Mouse (Mus musculus): ENCODE measurements at regions not wholly inside any gene's neighbourhood (a gene's known extent, or its start where the extent isn't known, plus 50 kb on each side); places are given as distances from the start of the nearest gene placed in this dataset.

DNA sequence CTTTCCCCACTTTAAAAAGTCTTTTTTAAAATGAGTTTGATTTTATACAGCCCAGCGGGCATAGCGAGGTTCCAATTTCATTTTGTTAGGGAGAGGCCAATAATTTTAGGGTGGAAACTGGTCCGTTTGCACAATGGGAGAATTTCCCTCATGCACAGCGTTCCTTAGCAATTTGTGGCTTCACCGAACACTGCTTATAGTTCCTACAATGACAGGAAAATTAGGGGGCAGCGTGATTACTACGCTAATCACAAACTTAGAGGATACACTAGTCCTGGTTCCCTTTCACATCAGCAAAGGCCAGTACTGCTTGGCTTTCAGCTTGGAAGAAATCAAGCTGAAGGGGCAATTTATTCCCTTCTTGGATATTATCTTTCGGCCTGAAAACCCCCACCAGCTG is 745.1 kb upstream of the Gm19410 start:
- DNase-seq (ENCODE audit: low spot score): no peak
- H3K4me3 ChIP-seq (ENCODE audit: low read depth, low read length): no peak overlapping the region
- H3K9ac ChIP-seq (ENCODE audit: low read length): no peak overlapping the region
- no peaks in the 10 kb centered on the region for H3K27me3 ChIP-seq (ENCODE audit: control insufficient read depth, insufficient read depth, low read length)
- ATAC-seq (ENCODE audit: insufficient read depth, low FRiP score, low TSS enrichment): no peak
- H3K36me3 ChIP-seq (ENCODE audit: control insufficient read depth, insufficient read depth, low read length): no peaks in the 10 kb centered on the region
- 91% methylated on average over 8 of the region's 8 CpGs for WGBS
- no peaks in the 10 kb centered on the region for H3K4me1 ChIP-seq (ENCODE audit: control insufficient read depth, insufficient read depth, low read length)
- no peak overlapping the region for H3K27ac ChIP-seq (ENCODE audit: low read depth, low read length)
- no peaks in the 10 kb centered on the region for H3K9me3 ChIP-seq (ENCODE audit: control insufficient read depth, low read length)
- H3K4me2 ChIP-seq (ENCODE audit: low read depth): no peak overlapping the region

DNA sequence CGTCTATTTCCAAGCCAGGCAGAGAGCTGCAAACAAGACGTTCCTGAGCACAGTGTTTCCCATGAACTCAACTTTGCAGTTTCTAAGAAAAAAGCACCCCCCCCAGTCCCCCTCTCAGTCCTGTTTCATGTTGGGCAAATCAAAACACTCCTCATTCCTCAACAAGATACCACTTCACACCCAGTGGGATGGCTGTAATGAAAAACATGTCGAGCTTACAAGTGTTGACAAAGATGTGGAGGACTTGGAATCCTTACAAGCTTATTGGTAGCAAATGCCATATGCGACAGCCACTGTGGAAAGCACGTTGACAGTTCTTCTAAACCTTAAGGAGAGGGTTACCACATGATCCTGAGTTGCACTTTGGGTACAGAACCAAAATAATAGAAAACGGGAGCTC is 742.9 kb upstream of the Gm19410 start:
- Histone ChIP-seq H3K4me3 (ENCODE audit: low read depth, low read length) (no peak overlapping the region), H3K36me3 (ENCODE audit: control insufficient read depth, insufficient read depth, low read length) (no peaks in the 10 kb centered on the region), H3K4me2 (ENCODE audit: low read depth) (no peak overlapping the region), H3K9me3 (ENCODE audit: control insufficient read depth, low read length) (no peaks in the 10 kb centered on the region), H3K27me3 (ENCODE audit: control insufficient read depth, insufficient read depth, low read length) (no peaks in the 10 kb centered on the region), H3K27ac (ENCODE audit: low read depth, low read length) (no peak overlapping the region), H3K4me1 (ENCODE audit: control insufficient read depth, insufficient read depth, low read length) (no peaks in the 10 kb centered on the region), H3K9ac (ENCODE audit: low read length) (no peak overlapping the region)
- WGBS: 84% methylated on average over 6 of the region's 6 CpGs
- ATAC-seq (ENCODE audit: insufficient read depth, low FRiP score, low TSS enrichment) (no peak), DNase-seq (ENCODE audit: low spot score) (no peak)

DNA sequence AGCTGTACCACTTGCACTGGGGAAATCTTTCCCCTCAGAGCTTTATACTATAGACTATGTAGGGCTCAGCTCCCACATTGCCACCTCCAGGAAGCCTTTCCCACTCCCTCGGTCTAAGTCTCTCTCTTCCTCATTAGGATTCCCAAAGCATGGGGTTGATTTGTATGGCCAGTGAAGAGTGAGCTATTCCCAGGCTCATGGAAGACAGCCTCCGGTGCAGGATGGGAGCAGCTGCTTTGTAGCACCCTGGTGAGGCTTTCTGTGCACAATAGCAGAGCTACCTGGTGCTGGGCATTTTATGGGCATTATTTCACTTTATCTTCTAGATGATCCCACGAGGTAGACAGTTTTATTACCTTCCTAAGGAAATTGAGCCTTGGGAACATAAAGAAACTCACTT is 717.8 kb upstream of the Gm19410 start:
- H3K4me1 ChIP-seq (ENCODE audit: control insufficient read depth, insufficient read depth, low read length): no peaks in the 10 kb centered on the region
- no peak overlapping the region for H3K4me3 ChIP-seq (ENCODE audit: low read depth, low read length)
- ATAC-seq (ENCODE audit: insufficient read depth, low FRiP score, low TSS enrichment): peak; percentile 60; the same call in 1 of the 2 replicates
- H3K36me3 ChIP-seq (ENCODE audit: control insufficient read depth, insufficient read depth, low read length): no peaks in the 10 kb centered on the region
- H3K9me3 ChIP-seq (ENCODE audit: control insufficient read depth, low read length): no peaks in the 10 kb centered on the region
- no peaks in the 10 kb centered on the region for H3K27me3 ChIP-seq (ENCODE audit: control insufficient read depth, insufficient read depth, low read length)
- H3K9ac ChIP-seq (ENCODE audit: low read length): no peak overlapping the region
- no peak overlapping the region for H3K4me2 ChIP-seq (ENCODE audit: low read depth)
- H3K27ac ChIP-seq (ENCODE audit: low read depth, low read length): no peak overlapping the region
- no peak for DNase-seq (ENCODE audit: low spot score)
- 24% methylated on average over 3 of the region's 3 CpGs for WGBS

DNA sequence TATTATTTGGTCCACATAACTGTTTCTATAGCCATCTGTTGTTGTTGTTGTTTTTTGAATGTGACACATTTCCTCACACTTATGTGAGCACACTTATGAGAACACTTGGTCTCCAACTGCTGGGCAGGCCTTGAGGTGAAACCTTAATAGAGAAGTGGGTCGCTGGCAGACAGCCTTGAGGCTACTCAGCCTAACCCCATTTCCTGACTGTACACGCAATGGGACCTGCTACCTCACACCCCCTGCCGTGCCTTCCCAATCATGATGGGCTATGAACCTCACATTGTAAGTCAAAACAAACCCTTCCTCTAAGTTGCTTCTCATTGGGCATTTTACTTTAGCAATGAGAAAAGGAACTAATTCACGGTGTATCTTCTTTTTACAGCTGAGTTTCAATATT is 712.1 kb upstream of the Gm19410 start:
- ATAC-seq (ENCODE audit: insufficient read depth, low FRiP score, low TSS enrichment): no peak
- 92% methylated on average over 4 of the region's 4 CpGs for WGBS
- no peaks in the 10 kb centered on the region for H3K27me3 ChIP-seq (ENCODE audit: control insufficient read depth, insufficient read depth, low read length)

DNA sequence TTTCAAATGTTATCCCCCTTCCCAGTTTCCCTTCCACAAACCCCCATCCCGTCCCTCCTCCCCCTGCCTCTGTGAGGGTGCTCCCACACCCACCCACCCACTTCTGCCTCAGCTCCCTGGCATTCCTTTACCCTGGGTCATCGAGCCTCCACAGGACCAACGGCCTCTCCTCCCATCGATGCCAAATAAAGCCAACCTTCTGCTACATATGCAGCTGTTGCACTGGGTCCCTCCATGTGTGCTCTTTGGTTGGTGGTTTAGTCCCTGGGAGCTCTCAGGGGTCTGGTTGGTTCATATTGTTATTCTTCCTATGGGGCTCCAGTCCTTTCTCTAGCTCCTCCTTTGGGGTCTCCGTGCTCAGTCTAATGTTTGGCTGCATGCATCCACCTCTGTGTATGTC is 704.5 kb upstream of the Gm19410 start:
- WGBS: 84% methylated on average over 5 of the region's 5 CpGs
- Histone ChIP-seq H3K9ac (ENCODE audit: low read length) (no peak overlapping the region), H3K9me3 (ENCODE audit: control insufficient read depth, low read length) (no peaks in the 10 kb centered on the region), H3K36me3 (ENCODE audit: control insufficient read depth, insufficient read depth, low read length) (no peaks in the 10 kb centered on the region), H3K27me3 (ENCODE audit: control insufficient read depth, insufficient read depth, low read length) (no peaks in the 10 kb centered on the region), H3K4me2 (ENCODE audit: low read depth) (no peak overlapping the region), H3K4me3 (ENCODE audit: low read depth, low read length) (no peak overlapping the region), H3K4me1 (ENCODE audit: control insufficient read depth, insufficient read depth, low read length) (no peaks in the 10 kb centered on the region), H3K27ac (ENCODE audit: low read depth, low read length) (no peak overlapping the region)
- ATAC-seq (ENCODE audit: insufficient read depth, low FRiP score, low TSS enrichment): no peak
- no peak for DNase-seq (ENCODE audit: low spot score)

More for the DNA sequence above, 712.1 kb upstream of the Gm19410 start:
- H3K4me1 ChIP-seq (ENCODE audit: control insufficient read depth, insufficient read depth, low read length): no peaks in the 10 kb centered on the region
- H3K27ac ChIP-seq (ENCODE audit: low read depth, low read length): no peak overlapping the region
- H3K4me2 ChIP-seq (ENCODE audit: low read depth): no peak overlapping the region
- H3K9me3 ChIP-seq (ENCODE audit: control insufficient read depth, low read length): no peaks in the 10 kb centered on the region
- no peaks in the 10 kb centered on the region for H3K36me3 ChIP-seq (ENCODE audit: control insufficient read depth, insufficient read depth, low read length)
- H3K4me3 ChIP-seq (ENCODE audit: low read depth, low read length): no peak overlapping the region
- DNase-seq (ENCODE audit: low spot score): no peak
- H3K9ac ChIP-seq (ENCODE audit: low read length): no peak overlapping the region

DNA sequence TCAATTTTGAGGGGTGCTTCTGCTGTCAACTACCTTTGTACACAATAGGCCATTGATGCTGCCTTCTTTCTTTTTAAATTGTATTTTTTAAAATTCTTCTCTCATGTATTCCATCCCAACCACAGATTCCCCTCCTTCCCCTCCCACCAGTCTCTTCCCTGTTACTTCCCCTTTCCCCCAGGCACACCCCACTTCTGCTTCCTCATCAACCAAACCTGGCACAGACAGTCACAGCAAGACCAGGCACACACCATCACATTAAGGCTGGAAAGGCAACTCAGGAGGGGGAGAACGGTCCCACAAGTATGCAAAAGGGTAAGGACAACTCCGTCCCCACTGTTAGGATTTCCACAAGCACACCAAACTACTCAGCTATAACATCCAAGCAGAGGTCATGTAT is 697.4 kb upstream of the Gm19410 start:
- Histone ChIP-seq H3K4me3 (ENCODE audit: low read depth, low read length) (no peak overlapping the region), H3K9me3 (ENCODE audit: control insufficient read depth, low read length) (no peaks in the 10 kb centered on the region), H3K9ac (ENCODE audit: low read length) (no peak overlapping the region), H3K27me3 (ENCODE audit: control insufficient read depth, insufficient read depth, low read length) (no peaks in the 10 kb centered on the region), H3K36me3 (ENCODE audit: control insufficient read depth, insufficient read depth, low read length) (no peaks in the 10 kb centered on the region), H3K4me2 (ENCODE audit: low read depth) (no peak overlapping the region), H3K4me1 (ENCODE audit: control insufficient read depth, insufficient read depth, low read length) (no peaks in the 10 kb centered on the region), H3K27ac (ENCODE audit: low read depth, low read length) (no peak overlapping the region)
- 90% methylated on average over 2 of the region's 2 CpGs for WGBS
- no peak for ATAC-seq (ENCODE audit: insufficient read depth, low FRiP score, low TSS enrichment)
- DNase-seq (ENCODE audit: low spot score): no peak

DNA sequence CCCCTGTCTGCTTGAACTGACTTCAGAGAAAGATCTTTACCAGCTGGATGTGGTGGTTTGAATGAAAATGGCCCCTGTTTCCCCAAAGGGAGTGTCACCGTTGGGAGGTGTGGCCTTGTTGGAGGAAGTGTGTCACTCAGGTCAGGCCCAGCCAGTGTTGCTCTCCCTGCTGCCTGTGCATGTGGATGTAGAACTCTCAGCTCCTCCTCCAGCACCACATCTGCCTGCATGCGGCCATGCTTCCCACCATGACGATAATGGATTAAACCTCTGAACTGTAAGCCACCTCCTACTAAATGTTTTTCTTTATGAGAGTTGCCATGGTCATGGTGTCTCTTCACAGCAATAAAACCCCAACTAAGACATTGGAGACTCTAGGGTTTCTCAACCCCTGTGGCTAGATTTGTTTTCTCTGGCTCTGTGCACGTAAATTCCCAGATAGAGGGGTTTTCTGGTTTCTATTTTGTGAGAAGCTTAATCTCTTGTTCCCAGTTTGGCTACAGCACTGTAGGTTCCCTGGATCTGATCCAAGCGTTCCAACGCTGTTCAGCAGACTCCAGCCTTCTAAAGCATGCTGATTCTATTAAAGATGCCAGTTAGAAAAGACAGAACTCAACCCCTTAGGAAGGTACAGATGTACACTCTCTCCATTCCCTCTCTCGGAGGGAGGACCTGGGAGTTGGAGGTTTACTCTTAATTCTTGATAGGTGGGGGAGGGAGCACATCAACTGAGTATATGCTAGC is 695.2 kb upstream of the Gm19410 start:
- WGBS: 73% methylated on average over 7 of the region's 7 CpGs
- Histone ChIP-seq H3K9me3 (ENCODE audit: control insufficient read depth, low read length) (no peaks in the 10 kb centered on the region), H3K4me1 (ENCODE audit: control insufficient read depth, insufficient read depth, low read length) (no peaks in the 10 kb centered on the region), H3K36me3 (ENCODE audit: control insufficient read depth, insufficient read depth, low read length) (no peaks in the 10 kb centered on the region), H3K27ac (ENCODE audit: low read depth, low read length) (no peak overlapping the region), H3K4me3 (ENCODE audit: low read depth, low read length) (no peak overlapping the region), H3K9ac (ENCODE audit: low read length) (no peak overlapping the region), H3K4me2 (ENCODE audit: low read depth) (no peak overlapping the region), H3K27me3 (ENCODE audit: control insufficient read depth, insufficient read depth, low read length) (no peaks in the 10 kb centered on the region)
- DNase-seq (ENCODE audit: low spot score): no peak
- ATAC-seq (ENCODE audit: insufficient read depth, low FRiP score, low TSS enrichment): no peak

DNA sequence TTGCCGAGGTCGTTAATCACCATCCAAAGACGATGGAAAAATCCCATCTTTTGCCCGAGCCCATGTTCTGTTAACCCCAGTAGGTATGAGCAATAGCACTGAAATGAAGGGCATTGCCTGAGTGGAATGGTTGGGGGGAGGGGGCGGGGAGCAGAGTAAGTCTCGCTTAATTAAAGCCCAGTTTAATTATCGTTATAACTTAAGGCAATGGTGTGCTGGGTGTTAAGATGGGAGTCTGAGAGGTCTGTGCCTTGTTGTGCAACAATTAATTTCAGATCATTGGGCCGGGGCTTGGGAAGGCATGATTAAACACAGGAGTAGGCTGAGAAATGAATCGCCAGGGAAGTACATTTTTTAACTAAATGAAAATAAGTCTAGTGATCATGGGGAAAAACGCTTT is 689.6 kb upstream of the Gm19410 start:
- no peak overlapping the region for H3K4me3 ChIP-seq (ENCODE audit: low read depth, low read length)
- ATAC-seq (ENCODE audit: insufficient read depth, low FRiP score, low TSS enrichment) (no peak), DNase-seq (ENCODE audit: low spot score) (no peak)
- no peak overlapping the region for H3K4me2 ChIP-seq (ENCODE audit: low read depth)
- H3K4me1 ChIP-seq (ENCODE audit: control insufficient read depth, insufficient read depth, low read length): no peaks in the 10 kb centered on the region
- no peaks in the 10 kb centered on the region for H3K27me3 ChIP-seq (ENCODE audit: control insufficient read depth, insufficient read depth, low read length)
- H3K9ac ChIP-seq (ENCODE audit: low read length): no peak overlapping the region
- 85% methylated on average over 10 of the region's 10 CpGs for WGBS
- H3K9me3 ChIP-seq (ENCODE audit: control insufficient read depth, low read length): no peaks in the 10 kb centered on the region
- H3K27ac ChIP-seq (ENCODE audit: low read depth, low read length): no peak overlapping the region
- H3K36me3 ChIP-seq (ENCODE audit: control insufficient read depth, insufficient read depth, low read length): no peaks in the 10 kb centered on the region

DNA sequence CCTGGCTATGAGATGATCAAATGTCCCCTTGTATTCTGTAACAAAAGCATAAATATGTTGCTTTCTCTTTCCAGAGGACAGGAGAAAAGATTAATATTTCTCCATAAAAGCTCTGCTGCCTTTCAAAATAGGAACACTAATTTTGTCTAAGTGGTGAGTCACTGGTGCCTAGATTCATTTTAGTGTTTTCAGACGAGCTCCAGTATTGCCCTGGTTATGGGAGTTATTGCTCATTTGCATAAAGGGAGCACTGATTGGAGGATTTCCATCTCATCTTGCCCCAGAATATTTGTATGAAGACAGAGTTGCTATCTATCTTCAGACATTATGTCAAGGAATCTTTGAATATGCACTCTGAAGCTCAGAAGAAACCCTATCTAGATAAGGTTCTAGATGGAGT is 682.4 kb upstream of the Gm19410 start:
- ATAC-seq (ENCODE audit: insufficient read depth, low FRiP score, low TSS enrichment) (no peak), DNase-seq (ENCODE audit: low spot score) (no peak)
- Histone ChIP-seq H3K36me3 (ENCODE audit: control insufficient read depth, insufficient read depth, low read length) (no peaks in the 10 kb centered on the region), H3K9me3 (ENCODE audit: control insufficient read depth, low read length) (no peaks in the 10 kb centered on the region), H3K27me3 (ENCODE audit: control insufficient read depth, insufficient read depth, low read length) (no peaks in the 10 kb centered on the region), H3K27ac (ENCODE audit: low read depth, low read length) (no peak overlapping the region), H3K4me2 (ENCODE audit: low read depth) (no peak overlapping the region), H3K9ac (ENCODE audit: low read length) (no peak overlapping the region), H3K4me3 (ENCODE audit: low read depth, low read length) (no peak overlapping the region), H3K4me1 (ENCODE audit: control insufficient read depth, insufficient read depth, low read length) (no peaks in the 10 kb centered on the region)
- 67% methylated on average over 1 of the region's 1 CpGs for WGBS

Data from neural tube, embryonic 11.5 days (tissue).